Mouse (Mus musculus): ENCODE measurements around the gene Serpina3m. TPM values are rescaled to one million over a fixed set of nuclear protein-coding genes. Genes with fewer than 3 reads are reported as not detected.

The Serpina3m gene
- total and polyA plus RNA-seq, 2 experiments from 2014 or later = not detected

- H3K4me3 ChIP-seq (ENCODE audit: low read depth, low read length) = no peak overlapping the region
- no peak for ATAC-seq (ENCODE audit: low FRiP score)
- no peaks in the 10 kb centered on the region for H3K4me1 ChIP-seq (ENCODE audit: insufficient read depth, low read length)
- no peak overlapping the region for H3K4me2 ChIP-seq (ENCODE audit: low read depth, low read length, poor library complexity, severe bottlenecking)
- no peaks in the 10 kb centered on the region for H3K27me3 ChIP-seq (ENCODE audit: insufficient read depth, low read length)
- no peaks in the 10 kb centered on the region for H3K36me3 ChIP-seq (ENCODE audit: insufficient read depth, low read length)
- TF ChIP-seq CTCF (IDR thresholded peaks at IDR 0.05) = no peak
- no peak overlapping the region for H3K27ac ChIP-seq (ENCODE audit: low read depth, low read length)
- DNase-seq (ENCODE audit: low spot score) = no peak
- no peak overlapping the region for H3K9ac ChIP-seq (replicated peaks; ENCODE audit: low read length, poor library complexity, severe bottlenecking)
- WGBS = 26% methylated on average over 7 of the region's 7 CpGs
- H3K9me3 ChIP-seq (ENCODE audit: low read length) = no peaks in the 10 kb centered on the region
Observed at GRCm38 (mm10) chr12:104433214-104433613, 94.9 kb downstream of the Serpina3m start.

- Histone ChIP-seq H3K27me3 (ENCODE audit: insufficient read depth, low read length) (no peaks in the 10 kb centered on the region), H3K4me1 (ENCODE audit: insufficient read depth, low read length) (no peaks in the 10 kb centered on the region), H3K9ac (replicated peaks; ENCODE audit: low read length, poor library complexity, severe bottlenecking) (no peak overlapping the region), H3K27ac (ENCODE audit: low read depth, low read length) (no peak overlapping the region), H3K9me3 (ENCODE audit: low read length) (no peaks in the 10 kb centered on the region), H3K36me3 (ENCODE audit: insufficient read depth, low read length) (no peaks in the 10 kb centered on the region), H3K4me2 (ENCODE audit: low read depth, low read length, poor library complexity, severe bottlenecking) (no peak overlapping the region; the same call in 1 of the 2 replicates), H3K4me3 (ENCODE audit: low read depth, low read length) (no peak overlapping the region)
- WGBS = 65% methylated on average over 20 of the region's 20 CpGs
- no peak for TF ChIP-seq CTCF (IDR thresholded peaks at IDR 0.05)
- ATAC-seq (ENCODE audit: low FRiP score) = peak; percentile 42; the same call in 1 of the 2 replicates
- no peak for DNase-seq (ENCODE audit: low spot score)
Observed at GRCm38 (mm10) chr12:104433951-104434735, 95.9 kb downstream of the Serpina3m start.

- H3K9ac ChIP-seq (replicated peaks; ENCODE audit: low read length, poor library complexity, severe bottlenecking) = no peak overlapping the region
- H3K27me3 ChIP-seq (ENCODE audit: insufficient read depth, low read length) = no peaks in the 10 kb centered on the region
- H3K27ac ChIP-seq (ENCODE audit: low read depth, low read length) = no peak overlapping the region
- no peaks in the 10 kb centered on the region for H3K9me3 ChIP-seq (ENCODE audit: low read length)
- ATAC-seq (ENCODE audit: low FRiP score) (peak; percentile 36; the same call in 1 of the 2 replicates), DNase-seq (ENCODE audit: low spot score) (peak; percentile 85)
- 12% methylated on average over 22 of the region's 22 CpGs for WGBS
- TF ChIP-seq CTCF (IDR thresholded peaks at IDR 0.05) = peak; percentile 98
- H3K4me3 ChIP-seq (ENCODE audit: low read depth, low read length) = no peak overlapping the region
- H3K36me3 ChIP-seq (ENCODE audit: insufficient read depth, low read length) = no peaks in the 10 kb centered on the region
- no peak overlapping the region for H3K4me2 ChIP-seq (ENCODE audit: low read depth, low read length, poor library complexity, severe bottlenecking)
- no peaks in the 10 kb centered on the region for H3K4me1 ChIP-seq (ENCODE audit: insufficient read depth, low read length)
Observed at GRCm38 (mm10) chr12:104440087-104440760, 101.9 kb downstream of the Serpina3m start.

GRCm38 (mm10) chr12:104443716-104444115, 105.4 kb downstream of the Serpina3m start:
- no peak for ATAC-seq (ENCODE audit: low FRiP score)
- 91% methylated on average over 11 of the region's 11 CpGs for WGBS
- H3K9me3 ChIP-seq (ENCODE audit: low read length) = no peaks in the 10 kb centered on the region

More at GRCm38 (mm10) chr12:104443716-104444115, 105.4 kb downstream of the Serpina3m start:
- Histone ChIP-seq H3K9ac (replicated peaks; ENCODE audit: low read length, poor library complexity, severe bottlenecking) (no peak overlapping the region), H3K27ac (ENCODE audit: low read depth, low read length) (no peak overlapping the region), H3K36me3 (ENCODE audit: insufficient read depth, low read length) (no peaks in the 10 kb centered on the region), H3K4me2 (ENCODE audit: low read depth, low read length, poor library complexity, severe bottlenecking) (no peak overlapping the region), H3K4me3 (ENCODE audit: low read depth, low read length) (no peak overlapping the region), H3K4me1 (ENCODE audit: insufficient read depth, low read length) (no peaks in the 10 kb centered on the region), H3K27me3 (ENCODE audit: insufficient read depth, low read length) (no peaks in the 10 kb centered on the region)
- no peak for DNase-seq (ENCODE audit: low spot score)
- no peak for TF ChIP-seq CTCF (IDR thresholded peaks at IDR 0.05)

Other genes with a start within 250 kb of the Serpina3m start
- gene Serpina5, start 237.4 kb upstream of the Serpina3m start, total RNA-seq (2014; rRNA removed) = not detected in 2 replicates
- not detected in 2 replicates for gene Serpina5, start 237.4 kb upstream of the Serpina3m start, polyA plus RNA-seq (2015; fragmentation: Nextera tagmentation; extraction: Ambion mirVana)
- gene Serpina3a, start 225.8 kb upstream of the Serpina3m start, total RNA-seq (2014; rRNA removed) = not detected in 2 replicates
- gene Serpina3a, start 225.8 kb upstream of the Serpina3m start, polyA plus RNA-seq (2015; fragmentation: Nextera tagmentation; extraction: Ambion mirVana) = not detected in 2 replicates
- gene Serpina3b, start 210.5 kb upstream of the Serpina3m start, total RNA-seq (2014; rRNA removed) = not detected in 2 replicates
- not detected in 2 replicates for gene Serpina3b, start 210.5 kb upstream of the Serpina3m start, polyA plus RNA-seq (2015; fragmentation: Nextera tagmentation; extraction: Ambion mirVana)
- not detected in 2 replicates for gene Serpina3c, start 184.6 kb upstream of the Serpina3m start, total RNA-seq (2014; rRNA removed)
- not detected in 2 replicates for gene Serpina3c, start 184.6 kb upstream of the Serpina3m start, polyA plus RNA-seq (2015; fragmentation: Nextera tagmentation; extraction: Ambion mirVana)
- gene Serpina3f, start 123.9 kb upstream of the Serpina3m start, total RNA-seq (2014; rRNA removed) = 0.55 TPM in 1 of 2 replicates, not detected in the other
- gene Serpina3f, start 123.9 kb upstream of the Serpina3m start, polyA plus RNA-seq (2015; fragmentation: Nextera tagmentation; extraction: Ambion mirVana) = 0.07 and 0.15 TPM in 2 replicates
- gene Serpina3g, start 102.2 kb upstream of the Serpina3m start, total RNA-seq (2014; rRNA removed) = 0.77 and 1.2 TPM in 2 replicates
- gene Serpina3g, start 102.2 kb upstream of the Serpina3m start, polyA plus RNA-seq (2015; fragmentation: Nextera tagmentation; extraction: Ambion mirVana) = 0.83 and 1.4 TPM in 2 replicates
- gene Serpina3i, start 75.4 kb upstream of the Serpina3m start, total RNA-seq (2014; rRNA removed) = 0.49 TPM in 1 of 2 replicates, not detected in the other
- not detected in 2 replicates for gene Serpina3i, start 75.4 kb upstream of the Serpina3m start, polyA plus RNA-seq (2015; fragmentation: Nextera tagmentation; extraction: Ambion mirVana)
- not detected in 2 replicates for gene Serpina3j, start 23.9 kb upstream of the Serpina3m start, total RNA-seq (2014; rRNA removed)
- not detected in 2 replicates for gene Serpina3j, start 23.9 kb upstream of the Serpina3m start, polyA plus RNA-seq (2015; fragmentation: Nextera tagmentation; extraction: Ambion mirVana)
- not detected in 2 replicates for gene Serpina3k, start within 50 bp of the Serpina3m start, total RNA-seq (2014; rRNA removed)
- not detected in 2 replicates for gene Serpina3k, start within 50 bp of the Serpina3m start, polyA plus RNA-seq (2015; fragmentation: Nextera tagmentation; extraction: Ambion mirVana)
- 5.2 and 8.9 TPM in 2 replicates for gene Serpina3n, start 68.2 kb downstream of the Serpina3m start, total RNA-seq (2014; rRNA removed)
- gene Serpina3n, start 68.2 kb downstream of the Serpina3m start, polyA plus RNA-seq (2015; fragmentation: Nextera tagmentation; extraction: Ambion mirVana) = 4.7 and 5.8 TPM in 2 replicates
- gene Gsc, start 134.8 kb downstream of the Serpina3m start, total RNA-seq (2014; rRNA removed) = not detected in 2 replicates
- 0.13 and 1.4 TPM in 2 replicates for gene Gsc, start 134.8 kb downstream of the Serpina3m start, polyA plus RNA-seq (2015; fragmentation: Nextera tagmentation; extraction: Ambion mirVana)